Mouse (Mus musculus) thymus, postnatal 36 days (tissue): ENCODE results near the gene 2410015M20Rik.
A peak's percentile ranks its signal among the peaks of the same experiment; 100 is the strongest.

Source experiments
- DNase-seq, 2 experiments: peaks; one replicate each; pipeline ENCODE4 v3.0.0; 2022; ENCODE audit warnings: mixed read lengths in 2 of 2

Gene 2410015M20Rik

DNA sequence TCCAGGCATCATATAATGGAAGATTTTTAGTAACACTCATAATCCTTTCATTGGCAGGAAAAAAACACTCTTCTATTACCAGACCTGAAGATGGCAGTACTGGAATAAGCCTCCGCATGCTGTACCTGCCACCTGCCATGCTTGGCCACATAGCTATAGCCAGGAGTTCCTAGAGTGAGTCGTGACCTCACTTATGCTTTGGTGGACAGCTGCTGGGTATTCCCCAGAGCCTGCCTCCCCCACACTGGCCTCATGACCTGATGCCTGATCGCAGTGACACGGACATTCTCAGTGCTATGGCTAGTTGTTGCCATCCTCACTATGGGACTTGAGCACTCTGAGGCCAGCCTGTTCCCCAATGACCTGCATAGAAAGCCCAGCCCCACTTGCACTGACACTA is 39.3 kb downstream of the 2410015M20Rik start:
- DNase-seq: no peak

DNA sequence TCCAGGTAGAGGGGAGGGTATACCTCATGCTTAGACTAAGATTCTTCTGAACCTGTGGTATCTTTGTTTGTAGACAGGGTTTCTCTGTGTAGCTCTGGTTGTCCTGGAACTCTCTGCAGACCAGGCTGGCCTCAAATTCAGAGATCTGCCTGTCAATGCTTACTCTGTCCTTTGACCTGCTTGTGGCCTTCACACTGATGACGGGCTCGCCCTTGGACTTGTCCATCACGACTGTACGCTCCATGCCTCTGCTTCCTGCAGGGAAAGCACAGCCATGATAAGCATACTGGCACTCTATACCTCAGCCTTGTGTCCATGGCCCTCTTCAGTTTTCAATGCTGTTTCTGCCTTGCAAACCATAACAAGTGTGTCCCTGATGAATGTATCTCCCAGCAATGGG is 42.2 kb downstream of the 2410015M20Rik start:
- DNase-seq: no peak

DNA sequence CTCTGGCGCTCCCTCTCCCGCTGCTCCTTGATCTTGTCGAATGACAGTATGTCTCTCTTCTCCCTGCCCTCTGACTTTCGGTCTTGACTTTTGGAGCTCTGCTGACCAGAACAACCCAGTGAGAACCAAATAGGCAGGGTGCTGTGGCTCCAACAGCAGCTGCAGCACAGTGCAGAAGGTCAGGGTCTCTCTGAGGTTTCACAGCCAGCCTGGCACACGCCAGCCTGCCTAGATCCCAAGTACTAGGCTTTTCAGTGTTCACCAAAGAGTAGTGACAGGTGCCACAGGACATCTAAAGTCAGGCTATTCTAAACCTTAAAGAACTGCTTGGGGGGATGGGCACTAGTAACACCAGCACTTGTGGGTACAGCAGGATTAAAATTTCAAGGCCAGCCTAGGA is 42.7 kb downstream of the 2410015M20Rik start:
- DNase-seq: no peak

DNA sequence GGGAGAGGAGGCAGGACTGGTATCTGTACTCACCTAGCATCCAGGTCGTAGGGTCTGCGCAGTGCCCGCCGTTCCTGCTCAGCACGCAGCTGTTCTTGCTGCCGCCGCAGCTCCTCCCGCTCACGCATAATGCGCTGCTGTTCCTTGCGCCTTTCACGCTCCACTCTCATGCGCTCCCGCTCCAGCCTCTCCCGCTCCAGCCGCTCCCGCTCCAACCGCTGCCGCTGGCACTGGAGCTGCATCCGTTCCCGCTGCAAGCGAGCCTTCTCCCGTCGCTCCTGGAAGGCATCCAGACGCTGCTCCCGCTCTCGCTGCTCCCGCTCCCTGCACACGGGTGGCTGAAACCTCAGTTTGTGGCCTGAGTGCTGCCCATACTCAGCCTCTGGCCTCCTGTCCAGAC is 43.3 kb downstream of the 2410015M20Rik start:
- no peak for DNase-seq

DNA sequence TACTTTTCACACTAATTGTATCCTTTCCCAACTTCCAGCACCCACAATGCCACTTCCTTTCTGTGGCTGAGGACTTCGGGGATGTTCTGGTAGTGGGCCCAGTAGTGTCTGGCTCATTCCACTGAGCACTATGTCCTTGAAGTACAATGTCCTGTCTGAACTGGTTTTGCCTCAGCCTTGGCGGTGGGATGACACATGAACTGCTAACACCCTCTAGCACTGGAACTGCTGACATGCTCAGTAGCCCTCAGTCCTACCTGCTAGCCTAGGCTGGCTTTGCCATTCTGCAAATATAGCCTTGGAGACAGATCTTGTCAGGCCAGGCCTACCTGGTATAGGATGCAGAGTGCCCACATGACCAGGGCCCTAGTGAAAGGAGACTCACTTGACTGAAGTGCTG is 47.7 kb downstream of the 2410015M20Rik start:
- no peak for DNase-seq

DNA sequence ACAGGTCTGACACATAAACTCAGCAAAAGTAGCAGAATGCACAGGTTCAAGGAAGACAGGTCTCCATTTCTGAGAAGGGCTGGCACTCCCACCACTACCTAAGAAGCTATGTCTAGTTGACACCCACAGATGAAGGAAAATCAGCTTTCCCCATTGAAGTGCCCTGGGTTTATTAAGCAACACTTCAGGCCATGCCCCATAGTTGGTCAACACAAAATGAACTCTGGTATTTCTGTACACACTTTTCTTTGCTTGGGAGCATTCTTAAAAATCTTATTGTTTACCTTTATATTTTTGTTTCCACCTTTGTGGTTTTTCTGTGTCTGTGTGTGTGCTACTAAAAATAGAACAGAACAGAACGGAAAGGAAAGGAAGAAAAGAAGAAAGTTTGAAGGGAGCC is 49.4 kb downstream of the 2410015M20Rik start:
- DNase-seq: no peak

DNA sequence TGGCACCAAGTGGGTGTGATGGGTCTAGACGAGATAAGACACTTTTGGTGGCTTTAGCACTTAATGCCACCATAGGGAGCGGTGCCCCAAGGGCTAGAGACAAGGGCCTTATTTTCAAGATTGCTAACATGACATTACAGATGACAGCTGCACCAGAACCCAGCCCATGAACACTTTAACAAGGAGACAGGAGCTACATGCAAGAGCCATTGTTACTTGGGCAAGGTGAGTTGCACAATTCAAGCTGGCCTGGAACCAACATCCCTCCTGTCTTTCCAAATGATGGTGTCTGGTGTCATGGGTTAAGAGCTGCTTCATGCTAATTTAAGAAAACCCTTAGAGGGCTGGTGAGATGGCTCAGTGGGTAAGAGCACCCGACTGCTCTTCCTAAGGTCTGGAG is 50.2 kb downstream of the 2410015M20Rik start:
- no peak for DNase-seq

DNA sequence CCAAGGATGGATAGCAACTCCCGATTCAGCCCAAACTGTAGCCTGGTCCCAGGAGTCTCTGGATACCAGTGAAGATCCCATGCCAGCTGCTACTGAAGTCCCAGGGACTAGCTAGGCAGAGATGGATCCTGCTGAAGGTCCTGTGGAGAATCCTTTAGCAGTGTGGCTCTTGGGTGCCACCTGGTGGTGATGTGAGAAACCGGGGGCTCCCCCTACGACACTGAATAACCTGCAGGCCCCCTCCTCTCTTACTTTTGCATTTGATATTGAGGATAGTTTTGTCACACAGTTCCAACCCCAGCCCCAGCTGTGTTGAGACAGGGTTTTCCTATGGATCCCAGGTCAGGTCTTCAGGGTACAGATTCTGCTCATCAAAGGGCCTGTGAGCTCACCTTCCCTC is 51.1 kb downstream of the 2410015M20Rik start:
- DNase-seq: peak; percentile 63 to 67
